Mouse (Mus musculus) ES-E14 (cell line): ENCODE data around the gene Fkbp5.

ENCODE experiments used
- CHD2 ChIP-seq: IDR thresholded peaks from 2 replicates; pipeline ENCODE4 v1.6.1; 2014; ENCODE audit warnings: mild to moderate bottlenecking, low read depth, low read length, inconsistent platforms
- HCFC1 ChIP-seq: IDR thresholded peaks from 2 replicates; pipeline ENCODE4 v1.6.1; 2012; ENCODE audit warnings: low read length, inconsistent platforms, borderline replicate concordance; ENCODE audit not compliant: insufficient read depth
- MAFK ChIP-seq: IDR thresholded peaks from 2 replicates; pipeline ENCODE4 v1.6.1; 2014; ENCODE audit warnings: mild to moderate bottlenecking, low read depth, low read length, inconsistent platforms; ENCODE audit not compliant: insufficient read depth

- TF ChIP-seq HCFC1 (no peak), CHD2 (no peak), MAFK (no peak)
Measured at GRCm38 (mm10) chr17:28442661-28443060, 74.7 kb downstream of the Fkbp5 start.
